9 mouse cellular contexts compared by ENCODE assay signal in genomic region chr9:102006539-102006938, GRCm38 (mm10).
DNase-seq lines count a peak whose midpoint lies in the region; ATAC-seq lines count a peak whose summit lies in the region.
"Had no signal": no experiment of that assay in that cellular context is flagged by ENCODE, and none has a peak within 500 bp of the region (broad histone marks: within the 10 kb centered on the region; RNA-seq: fewer than 3 reads in every experiment).

No protein-coding gene starts in this region.

- H3K4me2 ChIP-seq in heart, embryonic 12.5 days, result no peak overlapping the region
- H3K4me2 ChIP-seq in hindbrain, embryonic 15.5 days, result no peak overlapping the region
- H3K4me2 ChIP-seq: limb, embryonic 13.5 days had no signal

- WGBS in heart, embryonic 12.5 days, result 46% methylated on average over 2 of the region's 2 CpGs
- WGBS in hindbrain, embryonic 15.5 days, result 45% methylated on average over 2 of the region's 2 CpGs

- no peaks in the 10 kb centered on the region for H3K4me1 ChIP-seq in heart, embryonic 12.5 days (replicated peaks)
- 0 out of 2 replicates have a peak, but pooled peaks cover 4% of the 10 kb centered on the region for H3K4me1 ChIP-seq in hindbrain, embryonic 15.5 days (replicated peaks)
- H3K4me1 ChIP-seq: limb, embryonic 13.5 days had no signal

- H3K9me3 ChIP-seq in heart, embryonic 12.5 days (replicated peaks), result no peaks in the 10 kb centered on the region
- no peaks in the 10 kb centered on the region for H3K9me3 ChIP-seq in hindbrain, embryonic 15.5 days
- H3K9me3 ChIP-seq: limb, embryonic 13.5 days had no signal

- peak; percentile 90 for DNase-seq in heart, adult 11 months
- peak; percentile 23 for DNase-seq in ovary, postnatal 36 days (ENCODE audit: low spot score)
- no peak for DNase-seq in ovary, postnatal 10 days (ENCODE audit: low spot score)
- DNase-seq in cerebellum, postnatal 14 days, result peak; percentile 77 to 80
- DNase-seq in lung, postnatal 4 days, result peak; percentile 27 to 56
- DNase-seq in frontal cortex, postnatal 25 days (ENCODE audit: low spot score in 2 of 2), result no peak

- no peaks in the 10 kb centered on the region for H3K36me3 ChIP-seq in heart, embryonic 12.5 days
- no peaks in the 10 kb centered on the region for H3K36me3 ChIP-seq in hindbrain, embryonic 15.5 days
- H3K36me3 ChIP-seq: limb, embryonic 13.5 days had no signal

- no peak overlapping the region for H3K9ac ChIP-seq in heart, embryonic 12.5 days
- H3K9ac ChIP-seq in hindbrain, embryonic 15.5 days, result no peak overlapping the region
- H3K9ac ChIP-seq: limb, embryonic 13.5 days had no signal

- H3K27ac ChIP-seq in heart, embryonic 12.5 days (ENCODE audit: poor library complexity, severe bottlenecking), result no peak overlapping the region
- H3K27ac ChIP-seq in hindbrain, embryonic 15.5 days (replicated peaks), result no peak overlapping the region
- H3K27ac ChIP-seq: limb, embryonic 13.5 days had no signal

- peaks cover 32% of the 10 kb centered on the region for H3K27me3 ChIP-seq in heart, embryonic 12.5 days (replicated peaks)
- H3K27me3 ChIP-seq in hindbrain, embryonic 15.5 days, result no peaks in the 10 kb centered on the region
- H3K27me3 ChIP-seq: limb, embryonic 13.5 days had no signal

- ATAC-seq in heart, embryonic 12.5 days (ENCODE audit: insufficient number of reproducible peaks, low FRiP score), result no peak
- peak; percentile 55; the same call in 1 of the 2 replicates for ATAC-seq in hindbrain, embryonic 15.5 days (ENCODE audit: low FRiP score, low read depth)

- H3K4me3 ChIP-seq in heart, embryonic 12.5 days, result no peak overlapping the region
- H3K4me3 ChIP-seq in hindbrain, embryonic 15.5 days, result no peak overlapping the region
- H3K4me3 ChIP-seq: limb, embryonic 13.5 days had no signal

Comparison
In these comparisons a context has a peak if more than half of its experiments do, and no peak if none do; other contexts are left out.
1. DNase-seq: peak in heart, adult 11 months (single experiment), ovary, postnatal 36 days (single experiment), cerebellum, postnatal 14 days (2 of 2) and lung, postnatal 4 days (2 of 2); none in ovary, postnatal 10 days (single experiment) and frontal cortex, postnatal 25 days (0 of 2).